Mouse (Mus musculus) limb, embryonic 14.5 days (tissue): Measurements from ENCODE around the gene Ick. TPM values are rescaled to one million over a fixed set of nuclear protein-coding genes. Genes with fewer than 3 reads are reported as not detected.
"Not testable (repeated sequence)": the region's sequence is repeated elsewhere in the genome, so short reads cannot be mapped to it uniquely, and the experiment has no call there.

Source experiments
- ATAC-seq: fragments of 200-750 bp; cut with Nextera tagmentation; 2 replicates; pipeline ENCODE4 v1.8.0; 2017; ENCODE audit warnings: low read depth, moderate number of reproducible peaks, moderate TSS enrichment; ENCODE audit not compliant: low FRiP score
- DNase-seq: peaks from one replicate; pipeline ENCODE4 v3.0.0-alpha.2; 2015; ENCODE audit warnings: low spot score
- H3K27ac ChIP-seq: fragments of 300-500 bp; sonication (generic); replicated peaks from 2 replicates; pipeline ENCODE4 v1.5.1; 2014; ENCODE audit warnings: low read depth, mild to moderate bottlenecking, low read length, moderate library complexity, mixed read lengths
- H3K27me3 ChIP-seq: fragments of 300-500 bp; sonication (generic); 2 replicates; pipeline ENCODE4 v1.6.1; 2014; ENCODE audit warnings: low read length, mixed read lengths; ENCODE audit not compliant: control insufficient read depth, insufficient read depth
- H3K36me3 ChIP-seq: fragments of 300-500 bp; sonication (generic); 2 replicates; pipeline ENCODE4 v1.6.1; 2014; ENCODE audit warnings: mild to moderate bottlenecking, low read length, moderate library complexity, mixed read lengths; ENCODE audit not compliant: control insufficient read depth, insufficient read depth
- H3K4me1 ChIP-seq: fragments of 300-500 bp; sonication (generic); 2 replicates; pipeline ENCODE4 v1.6.1; 2014; ENCODE audit warnings: antibody characterized with exemption, low read length, mixed read lengths; ENCODE audit not compliant: control insufficient read depth, insufficient read depth
- H3K4me2 ChIP-seq: fragments of 300-500 bp; sonication (generic); replicated peaks from 2 replicates; pipeline ENCODE4 v1.6.1; 2014; ENCODE audit warnings: low read depth, mild to moderate bottlenecking, low read length, moderate library complexity; ENCODE audit not compliant: severe bottlenecking
- H3K4me3 ChIP-seq: fragments of 300-500 bp; sonication (generic); replicated peaks from 2 replicates; pipeline ENCODE4 v1.5.1; 2014; ENCODE audit warnings: low read length
- H3K9ac ChIP-seq: fragments of 300-500 bp; sonication (generic); 2 replicates; pipeline ENCODE4 v1.6.1; 2014; ENCODE audit warnings: mild to moderate bottlenecking, low read depth, low read length, moderate library complexity; ENCODE audit not compliant: severe bottlenecking
- H3K9me3 ChIP-seq: fragments of 300-500 bp; sonication (generic); 2 replicates; pipeline ENCODE4 v1.6.1; 2016; ENCODE audit warnings: low read length; ENCODE audit not compliant: control insufficient read depth
- POLR2A ChIP-seq: fragments of 200-500 bp; IDR thresholded peaks from 2 replicates; pipeline ENCODE4 v1.8.0; 2012; ENCODE audit warnings: inconsistent platforms, mild to moderate bottlenecking, moderate library complexity, borderline replicate concordance; ENCODE audit not compliant: insufficient read depth, insufficient read length; ENCODE audit errors: extremely low read depth
- WGBS: fragments of 180-500 bp; shearing (Covaris S2); extraction: QIAGEN DNeasy Blood & Tissue Kit; methylation state at CpG from one replicate; pipeline ENCODE4 v1.1.7; 2014; 5-methylcytosine and 5-hydroxymethylcytosine counted together
- polyA plus RNA-seq, 2 experiments: library from polyadenylated mRNA; depleted of rRNA in 1 of 2; stranded (reverse) in 1 of 2; unstranded in 1 of 2; fragments of >200 nt; fragmentation: Nextera tagmentation in 1 of 2; extraction: Ambion mirVana in 1 of 2; gene quantifications; 2 replicates each; pipeline versions ENCODE4 v1.2.1 to v1.2.3; 2012 to 2014

Gene Ick
- polyA plus RNA-seq, 2 experiments: 25.4 to 31.0 TPM

DNA sequence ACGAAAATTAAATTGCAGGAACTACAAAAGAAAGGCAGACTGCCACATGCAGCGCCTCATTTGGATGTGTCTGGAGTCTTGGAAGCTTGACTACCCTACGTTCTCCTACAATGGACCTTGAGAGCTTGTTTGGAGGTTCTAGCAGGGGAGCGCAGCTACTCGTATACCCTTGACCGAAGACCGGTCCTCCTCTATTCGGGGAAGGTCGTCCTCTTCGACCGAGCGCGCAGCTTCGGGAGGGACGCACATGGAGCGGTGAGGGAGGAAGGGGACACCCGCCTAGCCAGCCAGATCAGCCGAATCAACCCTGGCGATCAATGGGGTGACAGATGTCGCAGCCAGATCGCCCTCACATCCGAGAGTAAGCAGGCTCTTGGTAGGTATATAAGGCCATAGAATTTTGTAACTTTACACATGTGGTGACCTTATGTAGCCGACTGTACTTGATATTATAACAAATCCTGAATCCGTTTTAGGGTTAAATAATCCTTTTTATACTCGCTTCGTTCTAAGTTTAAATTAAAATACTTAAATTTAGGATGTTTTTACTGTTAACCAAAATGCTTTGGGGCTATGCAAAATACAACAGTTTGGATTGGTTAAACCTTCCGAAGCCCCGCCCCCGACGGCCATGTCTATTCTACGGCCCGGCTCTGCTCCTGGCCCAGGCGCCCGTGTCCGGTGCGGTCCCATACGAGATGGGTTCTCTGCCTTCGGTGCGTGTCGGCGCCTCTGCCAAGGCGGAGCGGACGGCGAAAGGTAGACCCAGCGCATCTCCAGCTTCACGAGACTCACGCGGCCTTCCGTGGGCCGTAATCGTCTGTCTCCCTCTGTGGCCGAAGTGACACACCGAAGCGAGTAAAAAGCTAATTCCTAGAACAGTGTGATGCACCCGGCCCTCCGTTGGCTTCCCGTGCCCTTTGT, 66.5 kb downstream of the Ick start:
- WGBS: under 1% methylated on average over 47 of the region's 58 CpGs
- no peaks in the 10 kb centered on the region for H3K36me3 ChIP-seq
- no peaks in the 10 kb centered on the region for H3K9me3 ChIP-seq
- TF ChIP-seq POLR2A: peak; percentile 98
- H3K27me3 ChIP-seq: no peaks in the 10 kb centered on the region
- H3K27ac ChIP-seq: peak overlapping the region; percentile 97
- H3K9ac ChIP-seq: peak overlapping the region; percentile 79
- peak overlapping the region; percentile 68 for H3K4me3 ChIP-seq
- peak; percentile 98 for ATAC-seq
- no peaks in the 10 kb centered on the region for H3K4me1 ChIP-seq
- peak overlapping the region; percentile 65 for H3K4me2 ChIP-seq
- DNase-seq: peak; percentile 100

DNA sequence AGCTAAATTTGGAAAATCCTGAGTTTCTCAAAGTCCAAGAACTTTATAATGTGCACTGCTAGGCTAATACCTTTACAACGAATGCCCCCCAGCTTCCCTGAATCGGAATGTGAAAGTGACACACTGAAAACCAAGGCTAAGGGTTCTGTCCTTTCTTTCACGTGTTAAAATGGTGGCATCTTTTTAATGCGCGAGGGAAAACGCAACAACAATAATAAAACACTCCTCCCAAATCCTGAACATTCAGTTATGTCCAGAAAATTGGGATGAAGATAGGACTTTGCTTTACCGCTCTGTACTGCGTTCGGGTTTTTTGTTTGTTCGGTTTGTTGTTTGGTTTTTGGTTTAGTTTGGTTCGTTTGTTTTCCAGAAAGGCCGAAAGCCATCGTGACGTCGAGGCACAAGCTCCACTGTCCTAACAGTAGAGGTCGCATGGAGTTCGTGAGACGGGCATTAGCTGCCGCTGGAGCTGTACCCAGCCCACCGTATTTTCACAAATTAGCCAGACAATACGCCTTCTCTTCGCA, 67.3 kb downstream of the Ick start:
- TF ChIP-seq POLR2A: no peak
- under 1% methylated on average over 22 of the region's 22 CpGs for WGBS

DNA sequence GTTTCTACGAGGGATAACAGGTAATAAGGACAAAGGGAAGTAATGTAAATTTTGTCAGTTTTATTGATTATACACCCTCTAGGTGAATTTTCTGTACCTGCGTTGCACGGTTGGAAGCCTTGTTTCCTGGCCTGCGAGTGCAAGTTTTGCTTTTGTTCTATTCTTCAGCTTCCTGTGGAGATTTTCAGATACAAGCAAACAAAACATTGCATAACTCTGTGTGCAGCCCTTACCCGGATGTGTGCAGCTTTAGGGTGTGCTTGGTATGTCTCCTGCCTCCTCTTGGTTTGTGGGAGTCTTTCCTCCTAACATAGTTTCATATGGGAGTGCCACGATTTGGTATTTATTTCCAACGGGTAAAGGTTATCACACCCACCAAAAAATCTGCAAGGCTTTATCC, 67.8 kb downstream of the Ick start:
- WGBS: 25% methylated on average over 7 of the region's 7 CpGs
- TF ChIP-seq POLR2A: no peak
- no peak for ATAC-seq
- Histone ChIP-seq H3K27me3 (no peaks in the 10 kb centered on the region), H3K9me3 (no peaks in the 10 kb centered on the region), H3K4me1 (no peaks in the 10 kb centered on the region), H3K4me2 (peak overlapping the region; percentile 65), H3K9ac (peak overlapping the region; percentile 79), H3K36me3 (no peaks in the 10 kb centered on the region), H3K4me3 (peak overlapping the region; percentile 68), H3K27ac (peak overlapping the region; percentile 97)
- peak; percentile 24 for DNase-seq

More for the DNA sequence above, 67.3 kb downstream of the Ick start:
- Histone ChIP-seq H3K9ac (peak overlapping the region; percentile 79), H3K9me3 (no peaks in the 10 kb centered on the region), H3K27me3 (no peaks in the 10 kb centered on the region), H3K27ac (peak overlapping the region; percentile 97), H3K36me3 (no peaks in the 10 kb centered on the region), H3K4me2 (peak overlapping the region; percentile 65), H3K4me3 (peak overlapping the region; percentile 68), H3K4me1 (no peaks in the 10 kb centered on the region)
- ATAC-seq: peak; percentile 54
- peak; percentile 84 for DNase-seq

DNA sequence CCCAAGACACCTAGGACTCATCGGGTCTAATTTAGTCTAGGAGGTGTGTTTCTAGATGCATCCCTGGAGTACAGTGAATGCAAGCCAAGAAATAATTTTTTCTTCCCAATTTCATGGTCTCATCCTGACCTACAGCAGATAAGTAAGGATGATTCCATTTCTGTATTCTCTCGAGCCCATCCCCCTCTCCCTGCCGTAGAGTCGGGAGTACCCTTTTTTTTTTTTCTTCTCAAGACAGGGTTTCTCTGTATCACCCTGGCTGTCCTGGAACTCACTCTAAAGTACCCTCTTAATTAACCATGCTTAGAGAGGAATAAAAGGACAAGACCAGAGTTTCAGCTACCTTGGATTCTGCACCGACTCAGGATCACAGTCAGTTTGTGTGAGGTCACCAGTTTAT, 69.2 kb downstream of the Ick start:
- WGBS: 83% methylated on average over 5 of the region's 5 CpGs

DNA sequence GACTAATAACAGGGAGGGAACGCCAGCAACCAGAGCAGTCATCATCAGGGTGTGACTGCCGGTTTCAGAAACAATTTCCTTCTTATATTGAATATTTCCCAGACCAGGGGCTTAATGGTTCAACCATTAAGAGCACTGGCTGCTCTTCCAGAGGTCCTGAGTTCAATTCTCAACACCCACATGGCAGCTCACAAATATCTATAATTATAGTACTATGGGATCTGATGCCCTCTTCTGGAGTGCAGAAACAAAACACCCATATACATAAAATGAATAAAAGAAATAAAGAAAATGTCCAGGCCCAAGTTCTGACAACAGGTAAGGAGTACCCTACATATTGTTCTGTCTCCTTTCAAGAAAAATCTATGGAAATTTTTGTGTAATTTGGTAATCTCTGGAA, 70.1 kb downstream of the Ick start:
- Histone ChIP-seq H3K9me3 (no peaks in the 10 kb centered on the region), H3K27me3 (no peaks in the 10 kb centered on the region), H3K4me2 (no peak overlapping the region), H3K4me3 (no peak overlapping the region), H3K27ac (no peak overlapping the region), H3K4me1 (no peaks in the 10 kb centered on the region), H3K36me3 (no peaks in the 10 kb centered on the region), H3K9ac (no peak overlapping the region)
- 88% methylated on average over 2 of the region's 2 CpGs for WGBS
- DNase-seq: no peak
- no peak for TF ChIP-seq POLR2A
- ATAC-seq: no peak

More for the DNA sequence above, 69.2 kb downstream of the Ick start:
- ATAC-seq (no peak), DNase-seq (no peak)
- H3K9me3 ChIP-seq: no peaks in the 10 kb centered on the region
- no peak overlapping the region for H3K27ac ChIP-seq
- no peak overlapping the region for H3K4me2 ChIP-seq
- no peak overlapping the region for H3K9ac ChIP-seq
- H3K27me3 ChIP-seq: no peaks in the 10 kb centered on the region
- no peaks in the 10 kb centered on the region for H3K36me3 ChIP-seq
- H3K4me3 ChIP-seq: no peak overlapping the region
- no peaks in the 10 kb centered on the region for H3K4me1 ChIP-seq
- no peak for TF ChIP-seq POLR2A

DNA sequence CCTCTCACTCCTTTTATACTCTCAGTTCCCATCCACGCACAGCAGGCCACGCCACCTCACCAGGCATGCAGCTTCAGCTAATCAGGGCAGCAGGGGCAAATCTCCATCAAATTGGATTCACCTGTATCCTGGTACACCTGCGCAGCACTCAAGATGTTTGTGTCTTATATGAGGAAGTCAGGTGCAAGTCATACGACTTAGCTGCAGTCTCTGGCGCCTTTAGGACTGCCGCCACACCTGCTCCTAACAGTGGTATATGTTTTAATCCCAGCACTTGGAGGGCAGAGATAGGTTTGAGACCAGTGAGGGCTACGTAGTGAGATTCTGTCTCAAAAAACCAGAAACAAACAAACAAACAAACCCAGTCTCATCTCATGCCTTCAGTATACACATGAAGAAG, 73.5 kb downstream of the Ick start, which contains the start of gene Gsta4:
Gsta4 (plus strand) TSS at position 301 of the 400 bp plus-strand sequence.
- not testable (repeated sequence) for H3K4me3 ChIP-seq, H3K4me2 ChIP-seq, H3K27me3 ChIP-seq, DNase-seq, H3K36me3 ChIP-seq, H3K9me3 ChIP-seq, H3K4me1 ChIP-seq, H3K27ac ChIP-seq, ATAC-seq, H3K9ac ChIP-seq
- 95% methylated on average over 4 of the region's 7 CpGs for WGBS
